Mouse (Mus musculus): Measurements from ENCODE around the gene Erlin1.
A peak's percentile ranks its signal among the peaks of the same experiment; 100 is the strongest.

Gene Erlin1

GRCm38 (mm10) chr19:44060226-44060625, 9.4 kb downstream of the Erlin1 start:
- peak; percentile 79 for DNase-seq (ENCODE audit: low read depth)

- no peak for DNase-seq (ENCODE audit: low read depth)
These were observed 14.3 kb downstream of the Erlin1 start for GRCm38 (mm10) chr19:44055173-44055826.

GRCm38 (mm10) chr19:44050388-44050787, 19.2 kb downstream of the Erlin1 start:
- no peak for DNase-seq (ENCODE audit: low read depth)

- DNase-seq (ENCODE audit: low read depth) = no peak
These were observed 20.3 kb downstream of the Erlin1 start for GRCm38 (mm10) chr19:44049282-44049681.

- no peak for DNase-seq (ENCODE audit: low read depth)
These were observed 23.7 kb downstream of the Erlin1 start for GRCm38 (mm10) chr19:44045847-44046246.

GRCm38 (mm10) chr19:44042121-44042520, 27.5 kb downstream of the Erlin1 start:
- DNase-seq (ENCODE audit: low read depth) = no peak

- no peak for DNase-seq (ENCODE audit: low read depth)
These were observed 36.2 kb downstream of the Erlin1 start for GRCm38 (mm10) chr19:44033396-44033795.

GRCm38 (mm10) chr19:44032046-44032744, 37.4 kb downstream of the Erlin1 start:
- DNase-seq (ENCODE audit: low read depth) = no peak

- no peak for DNase-seq (ENCODE audit: low read depth)
These were observed 39.6 kb downstream of the Erlin1 start for GRCm38 (mm10) chr19:44030024-44030423.

GRCm38 (mm10) chr19:44028972-44029371, 40.6 kb downstream of the Erlin1 start, which contains the start of gene Cyp2c23:
Gene Cyp2c23, minus strand, starts transcription at chr19:44029208.
- no peak for DNase-seq (ENCODE audit: low read depth)

GRCm38 (mm10) chr19:44026956-44027530, 42.5 kb downstream of the Erlin1 start:
- no peak for DNase-seq (ENCODE audit: low read depth)

GRCm38 (mm10) chr19:44024921-44025585, 44.5 kb downstream of the Erlin1 start:
- DNase-seq (ENCODE audit: low read depth) = no peak

GRCm38 (mm10) chr19:44023066-44023465, 46.5 kb downstream of the Erlin1 start:
- no peak for DNase-seq (ENCODE audit: low read depth)

- DNase-seq (ENCODE audit: low read depth) = peak; percentile 96
These were observed 48.1 kb downstream of the Erlin1 start for GRCm38 (mm10) chr19:44021502-44021901.

GRCm38 (mm10) chr19:44019739-44020138, 49.8 kb downstream of the Erlin1 start:
- no peak for DNase-seq (ENCODE audit: low read depth)

- DNase-seq (ENCODE audit: low read depth) = no peak
These were observed 55.7 kb downstream of the Erlin1 start for GRCm38 (mm10) chr19:44013862-44014261.

GRCm38 (mm10) chr19:44008784-44009183, 60.8 kb downstream of the Erlin1 start:
- no peak for DNase-seq (ENCODE audit: low read depth)

GRCm38 (mm10) chr19:44007186-44007585, 62.4 kb downstream of the Erlin1 start:
- peak; percentile 36 for DNase-seq (ENCODE audit: low read depth)

- no peak for DNase-seq (ENCODE audit: low read depth)
These were observed 64.6 kb downstream of the Erlin1 start for GRCm38 (mm10) chr19:44005025-44005424.

GRCm38 (mm10) chr19:44004261-44004660, 65.3 kb downstream of the Erlin1 start:
- no peak for DNase-seq (ENCODE audit: low read depth)

- DNase-seq (ENCODE audit: low read depth) = no peak
These were observed 68.9 kb downstream of the Erlin1 start for GRCm38 (mm10) chr19:44000720-44001119.

- DNase-seq (ENCODE audit: low read depth) = peak; percentile 71
These were observed 69.5 kb downstream of the Erlin1 start for GRCm38 (mm10) chr19:44000061-44000460.
